14 mouse cellular contexts compared by ENCODE assay signal in the genomic region with DNA sequence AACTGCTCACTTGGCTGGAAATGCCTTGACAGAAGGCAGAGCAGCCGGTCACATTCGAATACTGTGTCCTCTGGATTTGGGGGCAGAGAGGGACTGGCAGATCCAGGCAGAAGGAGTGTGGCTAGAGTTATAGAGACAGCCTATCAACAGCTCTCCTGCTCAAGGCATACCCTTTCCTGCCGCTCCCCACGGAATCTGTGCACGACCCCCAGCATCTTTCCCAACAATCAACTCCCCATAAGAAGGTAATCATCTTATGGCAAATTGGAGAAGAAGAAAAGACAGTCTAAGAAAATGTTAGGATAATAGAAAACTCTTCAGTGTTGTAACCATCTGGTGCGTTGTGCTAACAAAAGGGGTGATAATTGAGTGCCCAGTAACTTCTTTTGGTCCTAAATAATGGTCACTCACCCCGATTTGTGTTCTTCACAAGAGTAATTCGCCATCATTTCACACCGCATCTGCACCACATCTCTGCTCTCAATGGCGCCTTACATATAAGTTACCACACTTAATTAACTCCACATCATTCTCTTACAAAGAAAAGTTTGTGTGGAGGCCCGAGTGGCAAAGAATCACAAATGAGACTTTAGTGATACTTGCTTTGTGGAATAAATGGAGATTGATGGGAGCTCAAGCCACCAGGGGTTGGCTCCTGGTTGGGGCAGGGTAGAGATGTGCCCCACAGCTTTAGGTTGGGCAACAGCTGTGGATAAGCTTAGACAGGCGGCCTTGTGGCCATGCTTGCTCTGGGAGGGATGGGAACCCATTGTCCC.
A peak's percentile ranks its signal among the peaks of the same experiment; 100 is the strongest.
DNase-seq lines count a peak whose midpoint lies in the region; ATAC-seq and TF ChIP-seq lines count a peak whose summit lies in the region.
"Had no signal": no experiment of that assay in that cellular context is flagged by ENCODE, and none has a peak within 500 bp of the region (broad histone marks: within the 10 kb centered on the region; RNA-seq: fewer than 3 reads in every experiment).

No protein-coding gene starts in this region.

- TF ChIP-seq EP300 in heart, adult 2 months (IDR thresholded peaks at IDR 0.05; ENCODE audit: insufficient read depth, low read depth, low read length), result no peak

- H3K36me3 ChIP-seq in kidney, adult 2 months (ENCODE audit: control insufficient read depth, insufficient read depth, low read length), result no peaks in the 10 kb centered on the region
- H3K36me3 ChIP-seq in forebrain, embryonic 12.5 days (replicated peaks), result no peaks in the 10 kb centered on the region
- no peaks in the 10 kb centered on the region for H3K36me3 ChIP-seq in midbrain, embryonic 10.5 days
- no peaks in the 10 kb centered on the region for H3K36me3 ChIP-seq in neural tube, embryonic 15.5 days
- no peaks in the 10 kb centered on the region for H3K36me3 ChIP-seq in heart, adult 2 months (ENCODE audit: control insufficient read depth, insufficient read depth, low read length)
- H3K36me3 ChIP-seq: embryonic facial prominence, embryonic 12.5 days; heart, embryonic 12.5 days; intestine, embryonic 15.5 days had no signal

- 74% methylated on average over 12 of the region's 12 CpGs for WGBS in kidney, adult 2 months
- 7% methylated on average over 12 of the region's 12 CpGs for WGBS in forebrain, embryonic 12.5 days
- WGBS in midbrain, embryonic 10.5 days, result 30% methylated on average over 12 of the region's 12 CpGs
- WGBS in neural tube, embryonic 15.5 days, result 15% methylated on average over 12 of the region's 12 CpGs
- WGBS in heart, adult 2 months, result 83% methylated on average over 12 of the region's 12 CpGs

- DNase-seq in kidney, adult 2 months, result no peak
- no peak for DNase-seq in kidney, adult 8-10 months
- peak; percentile 72 for DNase-seq in midbrain, embryonic 10.5 days (ENCODE audit: low spot score)
- no peak for DNase-seq in heart, postnatal 4 days
- no peak for DNase-seq in heart, adult 2 months
- DNase-seq in adrenal gland, adult 8-10 months, result no peak
- DNase-seq: lung, postnatal 10 days; thymus, postnatal 36 days had no signal

- intact Hi-C loops in heart, adult 2 months (cut with DNase I), result no loop called here

- H3K27me3 ChIP-seq in kidney, adult 2 months (replicated peaks; ENCODE audit: control insufficient read depth, insufficient read depth, low read length), result no peaks in the 10 kb centered on the region; the same call in 1 of the 2 replicates
- H3K27me3 ChIP-seq in forebrain, embryonic 12.5 days, result peaks cover 63% of the 10 kb centered on the region
- peaks cover 82% of the 10 kb centered on the region for H3K27me3 ChIP-seq in midbrain, embryonic 10.5 days (ENCODE audit: low read depth, poor library complexity, severe bottlenecking)
- peaks cover 44% of the 10 kb centered on the region for H3K27me3 ChIP-seq in neural tube, embryonic 15.5 days (replicated peaks)
- no peaks in the 10 kb centered on the region for H3K27me3 ChIP-seq in heart, adult 2 months (ENCODE audit: control insufficient read depth, insufficient read depth, low read length)
- H3K27me3 ChIP-seq: embryonic facial prominence, embryonic 12.5 days; heart, embryonic 12.5 days; intestine, embryonic 15.5 days; Patski had no signal

- H3K79me2 ChIP-seq in heart, adult 2 months (replicated peaks; ENCODE audit: control insufficient read depth, insufficient read depth, low read length), result no peaks in the 10 kb centered on the region

- peak overlapping the region; percentile 41 for H3K4me2 ChIP-seq in forebrain, embryonic 12.5 days
- H3K4me2 ChIP-seq in neural tube, embryonic 15.5 days, result peak overlapping the region; percentile 46; the same call in 1 of the 2 replicates

- TF ChIP-seq CTCF in kidney, adult 2 months (conservative IDR thresholded peaks at IDR 0.05; ENCODE audit: insufficient read depth, insufficient read length, low read depth, low read length), result no peak
- no peak for TF ChIP-seq CTCF in heart, adult 2 months (IDR thresholded peaks at IDR 0.05)

- peak overlapping the region; percentile 44; the same call in 1 of the 2 replicates for H3K27ac ChIP-seq in kidney, adult 2 months (ENCODE audit: insufficient read depth, low read depth, low read length)
- H3K27ac ChIP-seq in forebrain, embryonic 12.5 days, result no peak overlapping the region
- H3K27ac ChIP-seq in midbrain, embryonic 10.5 days (replicated peaks), result peak overlapping the region; percentile 67
- no peak overlapping the region for H3K27ac ChIP-seq in neural tube, embryonic 15.5 days (replicated peaks)
- no peak overlapping the region for H3K27ac ChIP-seq in heart, adult 2 months
- H3K27ac ChIP-seq: embryonic facial prominence, embryonic 12.5 days; intestine, embryonic 15.5 days had no signal

- H3K9me3 ChIP-seq in forebrain, embryonic 12.5 days, result no peaks in the 10 kb centered on the region
- no peaks in the 10 kb centered on the region for H3K9me3 ChIP-seq in midbrain, embryonic 10.5 days (replicated peaks)
- H3K9me3 ChIP-seq in neural tube, embryonic 15.5 days (replicated peaks), result no peaks in the 10 kb centered on the region
- H3K9me3 ChIP-seq: embryonic facial prominence, embryonic 12.5 days; heart, embryonic 12.5 days; intestine, embryonic 15.5 days had no signal

- H3K4me1 ChIP-seq in kidney, adult 2 months (ENCODE audit: control insufficient read depth, insufficient read depth, low read length), result no peaks in the 10 kb centered on the region
- H3K4me1 ChIP-seq in forebrain, embryonic 12.5 days, result peaks cover 27% of the 10 kb centered on the region
- H3K4me1 ChIP-seq in midbrain, embryonic 10.5 days, result peaks cover 41% of the 10 kb centered on the region
- H3K4me1 ChIP-seq in neural tube, embryonic 15.5 days, result peaks cover 26% of the 10 kb centered on the region
- H3K4me1 ChIP-seq in heart, adult 2 months (ENCODE audit: control insufficient read depth, insufficient read depth, low read length), result no peaks in the 10 kb centered on the region; the same call in 1 of the 2 replicates
- H3K4me1 ChIP-seq: intestine, embryonic 15.5 days had no signal

- no peak overlapping the region for H3K9ac ChIP-seq in forebrain, embryonic 12.5 days
- H3K9ac ChIP-seq in neural tube, embryonic 15.5 days (replicated peaks), result no peak overlapping the region
- H3K9ac ChIP-seq in heart, adult 2 months (ENCODE audit: low read depth, low read length), result no peak overlapping the region
- H3K9ac ChIP-seq: embryonic facial prominence, embryonic 12.5 days; heart, embryonic 12.5 days; intestine, embryonic 15.5 days had no signal

- no peak overlapping the region for H3K4me3 ChIP-seq in kidney, adult 2 months (ENCODE audit: insufficient read depth, low read depth, low read length)
- H3K4me3 ChIP-seq in forebrain, embryonic 12.5 days (replicated peaks), result no peak overlapping the region
- peak overlapping the region; percentile 26 for H3K4me3 ChIP-seq in midbrain, embryonic 10.5 days
- no peak overlapping the region for H3K4me3 ChIP-seq in neural tube, embryonic 15.5 days (replicated peaks)
- H3K4me3 ChIP-seq in heart, adult 2 months, result no peak overlapping the region
- H3K4me3 ChIP-seq: embryonic facial prominence, embryonic 12.5 days; intestine, embryonic 15.5 days had no signal

- peak; percentile 63; the same call in 1 of the 2 replicates for ATAC-seq in forebrain, embryonic 12.5 days (ENCODE audit: low FRiP score)
- ATAC-seq in neural tube, embryonic 15.5 days (ENCODE audit: low FRiP score), result 0 out of 2 replicates have a peak, but pooled peaks have one; percentile 49
- ATAC-seq: intestine, embryonic 15.5 days had no signal

- TF ChIP-seq POLR2A in kidney, adult 2 months (IDR thresholded peaks at IDR 0.05; ENCODE audit: low read depth, low read length), result no peak
- no peak for TF ChIP-seq POLR2A in heart, adult 2 months (IDR thresholded peaks at IDR 0.05; ENCODE audit: insufficient read depth, low read depth, low read length)

Comparison
In these comparisons a context has a peak if more than half of its experiments do, and no peak if none do; other contexts are left out.
1. H3K27ac ChIP-seq: peak in kidney, adult 2 months (single experiment) and midbrain, embryonic 10.5 days (single experiment); none in forebrain, embryonic 12.5 days (single experiment), neural tube, embryonic 15.5 days (single experiment) and heart, adult 2 months (single experiment).